Mouse (Mus musculus): ENCODE measurements around the gene Ckb.

Gene Ckb

DNA sequence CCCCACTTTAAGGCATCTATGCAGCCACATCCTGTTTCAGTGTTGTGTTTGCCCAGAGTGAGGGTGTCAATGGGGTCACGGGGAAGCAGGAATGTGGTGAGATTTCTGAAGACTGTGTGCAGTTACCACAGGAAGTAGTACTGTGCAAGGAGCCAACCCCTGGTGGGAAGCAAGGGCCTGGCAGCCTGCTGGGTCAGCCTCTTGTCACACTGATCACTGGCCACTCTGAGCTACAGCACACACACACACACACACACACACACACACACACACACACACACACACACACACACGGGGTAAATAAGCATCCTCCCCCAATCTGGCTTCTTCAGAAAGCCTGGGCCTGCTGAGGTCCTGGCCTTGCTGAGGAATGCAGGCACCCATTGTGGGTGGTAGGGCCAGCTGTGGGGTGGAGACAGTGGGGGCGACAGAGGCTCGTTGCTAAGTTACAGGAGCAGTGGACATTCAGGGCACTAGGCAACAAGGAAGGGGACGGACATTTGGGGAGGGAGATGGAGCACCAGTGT is 19.3 kb upstream of the Ckb start:
- peak; percentile 88 for DNase-seq

- peak; percentile 66 for DNase-seq
Measured at GRCm38 (mm10) chr12:111689426-111689825, 17.3 kb upstream of the Ckb start.

DNA sequence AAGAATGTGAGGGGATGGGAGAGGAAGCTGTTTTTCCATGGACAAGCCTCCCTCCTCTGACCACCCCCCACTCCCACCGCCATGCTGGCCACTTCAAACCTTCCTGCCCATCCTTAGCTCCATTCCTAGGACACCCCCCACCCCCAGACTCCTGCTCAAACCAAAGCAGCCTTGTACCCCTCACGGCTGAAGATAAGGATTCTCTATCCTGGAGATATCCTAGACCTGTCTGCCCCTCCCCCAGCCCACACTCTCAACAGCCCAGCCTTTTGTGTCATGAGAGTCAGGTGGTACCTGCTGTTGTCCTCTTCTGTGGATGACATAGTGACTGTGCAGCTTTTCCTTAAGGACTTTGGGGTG is 15.9 kb upstream of the Ckb start:
- no peak for DNase-seq

- DNase-seq = peak; percentile 88
Measured at GRCm38 (mm10) chr12:111687350-111688068, 15.4 kb upstream of the Ckb start.

DNA sequence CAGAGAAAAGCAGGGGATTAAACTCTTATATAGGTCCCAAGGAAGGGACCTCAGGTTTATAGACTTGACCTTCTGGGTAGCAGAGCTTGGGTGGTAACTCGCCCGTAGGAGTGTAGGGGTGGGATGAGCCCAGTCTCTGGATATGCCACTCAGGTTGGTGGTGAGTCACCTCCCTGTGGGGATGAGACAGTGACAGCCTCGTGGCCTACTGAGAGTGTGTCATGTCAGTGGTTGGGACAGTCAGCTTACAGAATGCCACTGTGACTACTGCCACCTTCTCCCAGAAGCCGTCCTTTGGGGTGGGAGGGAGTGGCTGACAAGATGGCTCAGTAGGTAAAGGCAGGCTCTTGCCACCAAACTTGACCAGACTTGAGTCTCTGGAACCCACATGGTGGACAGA is 14.3 kb upstream of the Ckb start:
- DNase-seq = no peak

- DNase-seq = peak; percentile 81
Measured at GRCm38 (mm10) chr12:111682806-111683205, 10.7 kb upstream of the Ckb start.

DNA sequence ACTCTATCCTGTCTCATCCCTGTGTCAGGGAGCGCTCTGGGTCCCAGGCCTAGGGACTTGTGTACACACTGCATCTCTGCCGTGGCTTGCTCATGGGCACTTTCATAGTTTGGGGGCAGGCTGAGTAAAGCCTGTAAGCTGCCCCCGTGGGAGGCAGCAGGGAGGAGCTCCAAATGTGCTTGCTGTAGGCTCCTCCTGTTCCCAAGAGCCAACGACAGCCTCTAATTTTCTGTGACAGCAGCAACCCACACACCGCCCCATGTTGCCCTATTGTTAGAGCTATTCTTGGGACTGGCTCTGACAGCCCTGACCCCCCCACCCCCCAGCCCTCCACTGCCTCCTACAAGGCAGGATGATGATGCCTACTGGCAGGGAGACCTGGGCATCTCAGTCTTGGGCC is 9.9 kb upstream of the Ckb start:
- peak; percentile 76 for DNase-seq

GRCm38 (mm10) chr12:111681305-111681704 is 9.2 kb upstream of the Ckb start:
- peak; percentile 86 for DNase-seq

GRCm38 (mm10) chr12:111680661-111681060 is 8.5 kb upstream of the Ckb start:
- DNase-seq = no peak

- no peak for DNase-seq
Measured at GRCm38 (mm10) chr12:111678997-111679396, 6.9 kb upstream of the Ckb start.

GRCm38 (mm10) chr12:111678670-111678933 is 6.5 kb upstream of the Ckb start:
- no peak for DNase-seq

- peak; percentile 95 for DNase-seq
Measured at GRCm38 (mm10) chr12:111677882-111678669, 5.9 kb upstream of the Ckb start, which contains the start of gene Trmt61a. Gene Trmt61a (plus strand): TSS chr12:111678105.

DNA sequence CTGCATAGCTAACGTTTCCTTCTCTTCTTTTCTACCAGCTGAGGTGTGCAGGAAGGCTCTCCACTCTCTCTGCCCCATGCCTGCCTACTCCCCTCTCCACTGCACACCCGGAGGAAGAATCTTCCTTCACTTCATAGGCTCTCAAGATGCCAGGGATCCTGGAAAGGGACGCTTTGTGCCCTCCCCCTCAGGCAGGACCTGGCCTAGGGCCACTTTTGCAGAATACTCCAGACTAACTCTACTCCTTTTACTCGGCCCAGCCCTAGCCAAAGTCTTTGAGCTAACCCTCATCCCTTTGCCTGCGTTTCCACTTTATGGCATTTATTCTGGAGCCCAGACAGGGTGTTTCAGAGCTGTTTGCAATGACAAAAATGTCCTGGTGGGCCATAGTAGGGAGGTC is 5.3 kb upstream of the Ckb start:
- DNase-seq = peak; percentile 72

DNA sequence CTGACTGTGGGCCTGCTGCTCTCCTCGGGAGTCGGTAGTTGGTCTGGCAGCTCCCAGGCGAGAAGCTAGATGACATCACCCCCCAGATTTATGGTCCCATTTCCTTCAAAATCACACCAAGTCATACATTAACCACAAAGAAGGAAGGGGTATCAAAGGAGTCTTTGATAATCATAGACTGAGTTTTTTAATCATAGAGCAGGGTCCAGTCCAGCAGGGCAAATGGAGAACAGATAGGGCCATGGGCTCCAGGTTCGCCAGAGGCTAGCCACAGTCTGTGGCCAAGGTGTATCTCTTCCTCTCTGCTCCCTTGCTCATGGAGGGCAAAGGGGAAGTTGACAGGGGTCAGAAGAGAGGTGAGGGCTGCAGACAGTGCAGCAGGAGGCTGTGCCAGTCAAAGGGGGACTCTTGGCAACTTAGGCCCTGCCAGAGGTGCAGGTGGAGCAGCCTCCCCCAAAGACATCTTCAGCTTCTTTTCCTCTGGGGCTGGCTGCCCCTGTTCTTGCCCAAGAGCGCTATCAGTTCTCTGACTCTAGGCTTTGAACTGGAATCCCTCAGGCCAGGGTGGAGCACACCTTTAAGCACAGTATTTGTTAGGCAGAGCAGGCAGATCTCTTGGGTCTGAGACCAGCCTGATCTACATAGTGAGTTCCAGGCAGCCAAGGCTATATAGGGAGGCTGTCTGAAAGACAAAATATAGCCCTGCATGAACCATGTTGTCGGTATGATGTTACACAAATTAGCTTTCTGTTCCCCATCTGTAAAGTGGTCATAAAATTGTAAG is 3.9 kb upstream of the Ckb start:
- DNase-seq = no peak

GRCm38 (mm10) chr12:111674850-111675486 is 2.8 kb upstream of the Ckb start:
- DNase-seq = no peak

DNA sequence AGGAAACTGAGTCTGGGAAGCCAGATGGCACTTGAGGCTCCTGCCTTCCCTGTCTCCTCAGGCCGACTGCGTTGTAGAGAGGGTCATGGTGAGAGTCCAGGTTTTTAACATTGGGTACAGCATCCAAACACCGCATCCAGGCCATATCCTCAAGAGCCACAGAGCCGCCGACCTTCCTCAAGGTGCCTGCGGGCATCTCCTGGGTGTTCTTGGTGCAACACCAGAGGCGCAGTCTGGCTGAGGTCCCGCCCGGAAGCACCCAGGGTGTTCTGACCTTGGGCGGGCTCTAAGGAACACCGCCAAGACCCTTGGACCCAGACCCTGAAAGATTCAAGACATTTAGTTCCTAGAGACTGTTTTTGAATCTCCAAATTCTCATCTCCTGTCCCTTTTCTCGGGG is 443 bp upstream of the Ckb start:
- no peak for DNase-seq

GRCm38 (mm10) chr12:111671431-111671902 is 671 bp downstream of the Ckb start:
- DNase-seq = peak; percentile 78

GRCm38 (mm10) chr12:111670976-111671375 is 1.2 kb downstream of the Ckb start:
- no peak for DNase-seq

- peak; percentile 58 for DNase-seq
Measured at GRCm38 (mm10) chr12:111670371-111670971, 1.7 kb downstream of the Ckb start.

DNA sequence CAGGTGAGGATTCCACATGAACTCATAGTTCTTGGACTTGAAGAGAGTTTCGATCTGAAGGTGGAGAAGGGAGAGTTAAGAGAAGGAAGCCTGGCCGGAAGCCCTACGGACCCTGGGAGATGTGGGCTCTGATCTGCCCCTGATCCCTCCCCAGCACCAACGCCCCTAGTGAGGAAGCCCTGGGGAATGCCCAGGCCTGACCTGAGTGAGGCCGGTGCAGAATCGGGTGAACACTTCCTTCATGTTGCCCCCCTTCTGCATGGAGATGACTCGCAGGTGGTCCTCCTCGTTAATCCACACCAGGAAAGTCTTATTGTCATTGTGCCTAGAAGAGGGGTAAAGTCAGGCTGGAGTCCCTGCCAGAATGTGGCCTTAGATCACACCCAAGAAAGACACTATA is 2.2 kb downstream of the Ckb start:
- DNase-seq = no peak

GRCm38 (mm10) chr12:111669000-111669788 is 2.9 kb downstream of the Ckb start:
- DNase-seq = peak; percentile 64

DNA sequence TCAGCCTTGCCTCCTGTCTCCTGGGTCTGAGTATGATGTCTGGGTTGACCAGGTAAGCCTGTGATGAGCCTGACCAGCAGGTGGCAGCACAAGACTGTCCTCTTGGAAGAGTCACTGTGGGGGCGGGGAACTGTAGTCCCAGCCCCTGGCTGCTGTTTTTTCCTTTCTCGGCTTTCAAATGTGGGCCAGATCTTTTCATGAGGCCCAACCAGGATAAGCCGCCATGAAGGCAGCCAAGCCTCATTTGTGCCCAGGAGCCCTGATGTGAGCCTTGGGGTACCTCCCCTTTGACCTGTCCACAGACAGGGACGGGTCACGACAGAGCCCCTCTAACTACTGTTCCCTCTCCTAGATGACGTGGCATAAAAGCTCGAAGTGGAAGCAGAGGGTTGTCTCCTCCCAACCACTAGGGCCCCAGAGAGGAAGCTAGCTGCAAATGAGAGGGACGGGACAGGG is 3.7 kb downstream of the Ckb start:
- DNase-seq = peak; percentile 98

All from lung, postnatal 10 days (tissue).